Mouse (Mus musculus): ENCODE measurements around the gene Fcgr4. TPM values are rescaled to one million over a fixed set of nuclear protein-coding genes. Genes with fewer than 3 reads are reported as not detected.
A peak's percentile ranks its signal among the peaks of the same experiment; 100 is the strongest.
"Not testable (repeated sequence)": the region's sequence is repeated elsewhere in the genome, so short reads cannot be mapped to it uniquely, and the experiment has no call there.

The Fcgr4 gene
- polyA plus RNA-seq, 1 experiment from 2014 or later: 0.35 TPM

GRCm38 (mm10) chr1:171049263-171049662, 30.5 kb downstream of the Fcgr4 start:
- no peak overlapping the region for H3K4me3 ChIP-seq (ENCODE audit: low read depth, low read length)

GRCm38 (mm10) chr1:171050774-171051173, 32.1 kb downstream of the Fcgr4 start:
- H3K9me3 ChIP-seq (ENCODE audit: control insufficient read depth, low read length): no peaks in the 10 kb centered on the region
- no peak overlapping the region for H3K9ac ChIP-seq (ENCODE audit: low read length)
- H3K27ac ChIP-seq (ENCODE audit: low read depth, low read length): no peak overlapping the region
- no peak overlapping the region for H3K4me2 ChIP-seq (ENCODE audit: low read depth, low read length, severe bottlenecking)
- no peaks in the 10 kb centered on the region for H3K4me1 ChIP-seq (replicated peaks; ENCODE audit: control insufficient read depth, insufficient read depth, low read length)
- DNase-seq (ENCODE audit: low spot score) (no peak), ATAC-seq (replicated peaks; ENCODE audit: low FRiP score) (no peak)
- 92% methylated on average over 7 of the region's 7 CpGs for WGBS
- H3K4me3 ChIP-seq (ENCODE audit: low read depth, low read length): no peak overlapping the region
- no peaks in the 10 kb centered on the region for H3K36me3 ChIP-seq (ENCODE audit: control insufficient read depth, insufficient read depth, low read length)
- no peaks in the 10 kb centered on the region for H3K27me3 ChIP-seq (ENCODE audit: control insufficient read depth, insufficient read depth, low read length)

More at GRCm38 (mm10) chr1:171049263-171049662, 30.5 kb downstream of the Fcgr4 start:
- no peak for ATAC-seq (replicated peaks; ENCODE audit: low FRiP score)
- H3K4me2 ChIP-seq (ENCODE audit: low read depth, low read length, severe bottlenecking): no peak overlapping the region
- no peaks in the 10 kb centered on the region for H3K9me3 ChIP-seq (ENCODE audit: control insufficient read depth, low read length)
- no peak for DNase-seq (ENCODE audit: low spot score)
- 50% methylated on average over 10 of the region's 10 CpGs for WGBS
- no peaks in the 10 kb centered on the region for H3K27me3 ChIP-seq (ENCODE audit: control insufficient read depth, insufficient read depth, low read length)
- H3K27ac ChIP-seq (ENCODE audit: low read depth, low read length): no peak overlapping the region
- H3K4me1 ChIP-seq (replicated peaks; ENCODE audit: control insufficient read depth, insufficient read depth, low read length): no peaks in the 10 kb centered on the region
- no peaks in the 10 kb centered on the region for H3K36me3 ChIP-seq (ENCODE audit: control insufficient read depth, insufficient read depth, low read length)
- H3K9ac ChIP-seq (ENCODE audit: low read length): no peak overlapping the region

- DNase-seq (ENCODE audit: low spot score) (no peak), ATAC-seq (replicated peaks; ENCODE audit: low FRiP score) (no peak)
- Histone ChIP-seq H3K27me3 (ENCODE audit: control insufficient read depth, insufficient read depth, low read length) (no peaks in the 10 kb centered on the region), H3K9me3 (ENCODE audit: control insufficient read depth, low read length) (no peaks in the 10 kb centered on the region), H3K4me3 (ENCODE audit: low read depth, low read length) (no peak overlapping the region), H3K36me3 (ENCODE audit: control insufficient read depth, insufficient read depth, low read length) (no peaks in the 10 kb centered on the region), H3K4me1 (replicated peaks; ENCODE audit: control insufficient read depth, insufficient read depth, low read length) (no peaks in the 10 kb centered on the region), H3K27ac (ENCODE audit: low read depth, low read length) (no peak overlapping the region), H3K4me2 (ENCODE audit: low read depth, low read length, severe bottlenecking) (no peak overlapping the region), H3K9ac (ENCODE audit: low read length) (no peak overlapping the region)
- WGBS: 88% methylated on average over 6 of the region's 6 CpGs
Measured at GRCm38 (mm10) chr1:171053305-171053704, 34.6 kb downstream of the Fcgr4 start.

- no peaks in the 10 kb centered on the region for H3K4me1 ChIP-seq (replicated peaks; ENCODE audit: control insufficient read depth, insufficient read depth, low read length)
- no peaks in the 10 kb centered on the region for H3K36me3 ChIP-seq (ENCODE audit: control insufficient read depth, insufficient read depth, low read length)
- no peaks in the 10 kb centered on the region for H3K27me3 ChIP-seq (ENCODE audit: control insufficient read depth, insufficient read depth, low read length)
- H3K9ac ChIP-seq (ENCODE audit: low read length): no peak overlapping the region
- H3K4me3 ChIP-seq (ENCODE audit: low read depth, low read length): no peak overlapping the region
- DNase-seq (ENCODE audit: low spot score): no peak
- H3K27ac ChIP-seq (ENCODE audit: low read depth, low read length): no peak overlapping the region
- no peak for ATAC-seq (replicated peaks; ENCODE audit: low FRiP score)
- H3K4me2 ChIP-seq (ENCODE audit: low read depth, low read length, severe bottlenecking): no peak overlapping the region
- H3K9me3 ChIP-seq (ENCODE audit: control insufficient read depth, low read length): no peaks in the 10 kb centered on the region
- 87% methylated on average over 5 of the region's 5 CpGs for WGBS
Measured at GRCm38 (mm10) chr1:171057253-171057652, 38.5 kb downstream of the Fcgr4 start.

- DNase-seq (ENCODE audit: low spot score) (no peak), ATAC-seq (replicated peaks; ENCODE audit: low FRiP score) (no peak)
- Histone ChIP-seq H3K27me3 (ENCODE audit: control insufficient read depth, insufficient read depth, low read length) (peaks cover 6% of the 10 kb centered on the region; the same call in 1 of the 2 replicates), H3K4me3 (ENCODE audit: low read depth, low read length) (no peak overlapping the region), H3K36me3 (ENCODE audit: control insufficient read depth, insufficient read depth, low read length) (no peaks in the 10 kb centered on the region), H3K4me2 (ENCODE audit: low read depth, low read length, severe bottlenecking) (no peak overlapping the region), H3K27ac (ENCODE audit: low read depth, low read length) (no peak overlapping the region), H3K9ac (ENCODE audit: low read length) (no peak overlapping the region), H3K4me1 (replicated peaks; ENCODE audit: control insufficient read depth, insufficient read depth, low read length) (0 out of 2 replicates have a peak, but pooled peaks cover 2% of the 10 kb centered on the region), H3K9me3 (ENCODE audit: control insufficient read depth, low read length) (no peaks in the 10 kb centered on the region)
- 86% methylated on average over 2 of the region's 2 CpGs for WGBS
Measured at GRCm38 (mm10) chr1:171059203-171059602, 40.5 kb downstream of the Fcgr4 start.

- 68% methylated on average over 10 of the region's 10 CpGs for WGBS
- Histone ChIP-seq H3K36me3 (ENCODE audit: control insufficient read depth, insufficient read depth, low read length) (no peaks in the 10 kb centered on the region), H3K9ac (ENCODE audit: low read length) (no peak overlapping the region), H3K27me3 (ENCODE audit: control insufficient read depth, insufficient read depth, low read length) (peaks cover 12% of the 10 kb centered on the region), H3K27ac (ENCODE audit: low read depth, low read length) (no peak overlapping the region), H3K4me1 (replicated peaks; ENCODE audit: control insufficient read depth, insufficient read depth, low read length) (peaks cover 4% of the 10 kb centered on the region), H3K4me2 (ENCODE audit: low read depth, low read length, severe bottlenecking) (no peak overlapping the region), H3K9me3 (ENCODE audit: control insufficient read depth, low read length) (no peaks in the 10 kb centered on the region), H3K4me3 (ENCODE audit: low read depth, low read length) (no peak overlapping the region)
- DNase-seq (ENCODE audit: low spot score) (no peak), ATAC-seq (replicated peaks; ENCODE audit: low FRiP score) (no peak)
Measured at GRCm38 (mm10) chr1:171060392-171060791, 41.7 kb downstream of the Fcgr4 start.

- Histone ChIP-seq H3K4me3 (ENCODE audit: low read depth, low read length) (no peak overlapping the region), H3K4me2 (ENCODE audit: low read depth, low read length, severe bottlenecking) (no peak overlapping the region), H3K27ac (ENCODE audit: low read depth, low read length) (no peak overlapping the region), H3K9me3 (ENCODE audit: control insufficient read depth, low read length) (no peaks in the 10 kb centered on the region), H3K36me3 (ENCODE audit: control insufficient read depth, insufficient read depth, low read length) (no peaks in the 10 kb centered on the region), H3K4me1 (replicated peaks; ENCODE audit: control insufficient read depth, insufficient read depth, low read length) (peaks cover 4% of the 10 kb centered on the region), H3K9ac (ENCODE audit: low read length) (no peak overlapping the region), H3K27me3 (ENCODE audit: control insufficient read depth, insufficient read depth, low read length) (peaks cover 14% of the 10 kb centered on the region)
- no peak for DNase-seq (ENCODE audit: low spot score)
- ATAC-seq (replicated peaks; ENCODE audit: low FRiP score): no peak
- 94% methylated on average over 3 of the region's 3 CpGs for WGBS
Measured at GRCm38 (mm10) chr1:171061566-171061965, 42.8 kb downstream of the Fcgr4 start.

GRCm38 (mm10) chr1:171063569-171064490, 45.1 kb downstream of the Fcgr4 start:
- H3K9me3 ChIP-seq (ENCODE audit: control insufficient read depth, low read length); H3K36me3 ChIP-seq (ENCODE audit: control insufficient read depth, insufficient read depth, low read length); H3K4me1 ChIP-seq (replicated peaks; ENCODE audit: control insufficient read depth, insufficient read depth, low read length); H3K27ac ChIP-seq (ENCODE audit: low read depth, low read length): not testable (repeated sequence)
- H3K4me2 ChIP-seq (ENCODE audit: low read depth, low read length, severe bottlenecking): peak overlapping the region; percentile 58
- H3K9ac ChIP-seq (ENCODE audit: low read length): peak overlapping the region; percentile 39; the same call in 1 of the 2 replicates
- peak; percentile 78 for DNase-seq (ENCODE audit: low spot score)
- 8% methylated on average over 37 of the region's 61 CpGs for WGBS
- ATAC-seq (replicated peaks; ENCODE audit: low FRiP score): peak; percentile 81
- H3K4me3 ChIP-seq (ENCODE audit: low read depth, low read length): peak overlapping the region; percentile 45
- peaks cover 18% of the 10 kb centered on the region for H3K27me3 ChIP-seq (ENCODE audit: control insufficient read depth, insufficient read depth, low read length)

Measured in forebrain, embryonic 11.5 days (tissue).